Mouse (Mus musculus): Measurements from ENCODE around the gene Slc38a1. TPM values are rescaled to one million over a fixed set of nuclear protein-coding genes. Genes with fewer than 3 reads are reported as not detected.

Gene Slc38a1
- total RNA-seq, 2 experiments from 2014 or later: 103 TPM

- peak; percentile 31 to 58 for DNase-seq (ENCODE audit: low spot score in 2 of 2)
- intact Hi-C loops (cut with DNase I): no loop called here
Observed at GRCm38 (mm10) chr15:96524239-96524738, 118.4 kb downstream of the Slc38a1 start.

Other genes starting within 250 kb of the Slc38a1 start
- 10 to 100 TPM; 49.7 to 51.0 TPM for gene Scaf11, start 182.1 kb downstream of the Slc38a1 start, total RNA-seq (2021)
- 10 to 100 TPM; 76.0 to 96.7 TPM for gene Slc38a2, start 56.8 kb upstream of the Slc38a1 start, total RNA-seq (2021)